Mouse (Mus musculus) spleen, adult 2 months (tissue): Measurements from ENCODE around the gene Iltifb.
"Not testable (repeated sequence)": the region's sequence is repeated elsewhere in the genome, so short reads cannot be mapped to it uniquely, and the experiment has no call there.

Source experiments
- CTCF ChIP-seq: fragments of 200-500 bp; IDR thresholded peaks from 2 replicates; pipeline ENCODE4 v1.5.1; 2011; ENCODE audit warnings: mild to moderate bottlenecking, inconsistent platforms; ENCODE audit not compliant: insufficient read depth, insufficient read length, insufficient replicate concordance; ENCODE audit errors: extremely low read depth
- POLR2A ChIP-seq: fragments of 200-500 bp; IDR thresholded peaks from 2 replicates; pipeline ENCODE4 v1.6.1; 2011; ENCODE audit warnings: low read depth, low read length, inconsistent platforms

DNA sequence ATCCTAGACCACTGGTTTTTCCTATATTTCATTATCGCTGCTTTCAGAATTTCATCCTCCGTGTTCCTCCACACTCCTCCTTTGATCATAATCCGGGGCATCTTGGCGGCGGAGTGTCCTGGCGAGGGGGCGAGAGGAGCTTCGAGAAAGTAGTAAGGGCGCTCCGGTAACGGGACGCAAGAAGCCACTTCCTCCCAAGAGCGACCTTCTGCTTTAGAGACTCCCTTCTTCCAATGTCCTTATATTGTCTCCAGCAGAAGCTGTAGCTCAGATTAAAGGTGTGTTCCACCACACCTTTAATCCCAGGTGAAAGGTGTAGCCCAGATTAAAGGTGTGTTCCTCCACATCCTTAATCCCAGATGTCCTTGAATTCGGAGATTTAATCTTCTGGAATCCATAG lies 48.3 kb upstream of the Iltifb start, which contains the start of gene Gm9046:
- not testable (repeated sequence) for TF ChIP-seq CTCF, POLR2A
